Mouse (Mus musculus) hindbrain, embryonic 10.5 days (tissue): ENCODE measurements around the gene Hoxa4. TPM values are rescaled to one million over a fixed set of nuclear protein-coding genes. Genes with fewer than 3 reads are reported as not detected.

Experiments
- DNase-seq: peaks from one replicate; pipeline ENCODE4 v3.0.0-alpha.2; 2017; ENCODE audit warnings: low spot score
- H3K27ac ChIP-seq: fragments of 300-500 bp; sonication (generic); 2 replicates; pipeline ENCODE4 v1.5.1; 2016; ENCODE audit warnings: mild to moderate bottlenecking, moderate library complexity
- H3K27me3 ChIP-seq: fragments of 300-500 bp; sonication (generic); 2 replicates; pipeline ENCODE4 v1.6.1; 2016; ENCODE audit warnings: mild to moderate bottlenecking; ENCODE audit not compliant: poor library complexity, insufficient read depth, severe bottlenecking
- H3K36me3 ChIP-seq: fragments of 300-500 bp; sonication (generic); 2 replicates; pipeline ENCODE4 v1.6.1; 2016; ENCODE audit warnings: mild to moderate bottlenecking, moderate library complexity
- H3K4me1 ChIP-seq: fragments of 300-500 bp; sonication (generic); replicated peaks from 2 replicates; pipeline ENCODE4 v1.6.1; 2016; ENCODE audit warnings: mild to moderate bottlenecking
- H3K4me3 ChIP-seq: fragments of 300-500 bp; sonication (generic); 2 replicates; pipeline ENCODE4 v1.5.1; 2016; ENCODE audit warnings: mild to moderate bottlenecking, moderate library complexity
- H3K9me3 ChIP-seq: fragments of 300-500 bp; sonication (generic); 2 replicates; pipeline ENCODE4 v1.6.1; 2016; ENCODE audit warnings: mild to moderate bottlenecking, moderate library complexity
- WGBS: fragments of 180-500 bp; shearing (Covaris S2); methylation state at CpG from one replicate; pipeline ENCODE4 v1.1.7; 2016; 5-methylcytosine and 5-hydroxymethylcytosine counted together
- polyA plus RNA-seq: library from polyadenylated mRNA; unstranded; fragments of >200 nt; fragmentation: Nextera tagmentation; extraction: Ambion mirVana; gene quantifications from 2 replicates; pipeline ENCODE4 v1.2.1, GENCODE M21; 2016

The Hoxa4 gene
- polyA plus RNA-seq, 1 experiment from 2014 or later = 4.3 TPM

DNA sequence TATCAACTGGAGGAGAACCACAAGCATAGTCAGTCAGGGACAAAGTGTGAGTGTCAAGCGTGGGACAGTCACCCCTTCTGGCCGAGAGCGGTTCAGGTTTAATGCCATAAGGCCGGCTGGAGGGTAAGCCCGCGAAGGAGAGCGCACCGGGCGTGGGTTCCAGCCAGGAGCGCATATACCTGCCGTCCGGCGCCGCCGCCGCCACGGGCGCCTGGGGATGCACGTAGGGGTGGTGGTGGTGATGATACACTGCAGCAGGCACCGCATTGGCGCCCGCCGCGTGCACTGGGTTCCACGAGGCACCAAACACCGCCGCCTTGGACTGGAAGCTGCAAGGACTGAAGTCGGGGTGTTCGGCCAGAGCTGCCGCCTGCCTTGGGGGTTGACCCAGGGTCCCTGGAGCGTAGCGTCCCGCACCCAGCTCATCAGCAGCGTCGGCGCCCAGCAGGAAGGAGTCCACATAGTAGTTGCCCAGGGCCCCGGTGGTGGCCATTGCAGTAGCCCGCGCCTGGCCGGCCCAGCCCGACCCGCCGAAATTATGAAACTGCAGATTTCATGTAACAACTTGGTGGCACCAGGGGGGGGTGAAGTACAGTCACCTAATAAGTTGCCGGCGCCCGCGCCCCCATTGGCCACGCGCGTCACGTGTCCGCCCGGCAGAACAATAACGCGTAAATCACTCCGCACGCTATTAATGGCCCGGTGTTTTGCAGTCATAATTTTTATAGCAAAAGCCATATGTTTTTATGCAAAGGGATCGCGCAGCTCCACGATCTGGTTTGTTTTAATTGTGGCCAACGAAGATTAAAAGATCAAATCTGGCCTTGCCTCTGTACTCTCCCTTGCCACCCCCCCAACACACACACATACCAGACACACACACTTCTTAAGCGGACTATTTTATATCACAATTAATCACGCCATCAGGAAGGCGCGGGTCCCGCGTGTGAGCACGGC, 34.3 kb upstream of the Hoxa4 start:
- H3K27me3 ChIP-seq = peaks cover 100% of the 10 kb centered on the region
- no peaks in the 10 kb centered on the region for H3K9me3 ChIP-seq
- no peak overlapping the region for H3K27ac ChIP-seq
- H3K4me1 ChIP-seq = peaks cover 16% of the 10 kb centered on the region
- 3% methylated on average over 69 of the region's 69 CpGs for WGBS
- H3K4me3 ChIP-seq = no peak overlapping the region
- DNase-seq = no peak
- no peaks in the 10 kb centered on the region for H3K36me3 ChIP-seq

GRCm38 (mm10) chr6:52224895-52225611, 33.5 kb upstream of the Hoxa4 start:
- Histone ChIP-seq H3K27ac (no peak overlapping the region), H3K4me1 (peaks cover 16% of the 10 kb centered on the region), H3K36me3 (no peaks in the 10 kb centered on the region), H3K27me3 (peaks cover 100% of the 10 kb centered on the region), H3K9me3 (no peaks in the 10 kb centered on the region), H3K4me3 (no peak overlapping the region)
- 2% methylated on average over 36 of the region's 36 CpGs for WGBS
- DNase-seq = no peak

DNA sequence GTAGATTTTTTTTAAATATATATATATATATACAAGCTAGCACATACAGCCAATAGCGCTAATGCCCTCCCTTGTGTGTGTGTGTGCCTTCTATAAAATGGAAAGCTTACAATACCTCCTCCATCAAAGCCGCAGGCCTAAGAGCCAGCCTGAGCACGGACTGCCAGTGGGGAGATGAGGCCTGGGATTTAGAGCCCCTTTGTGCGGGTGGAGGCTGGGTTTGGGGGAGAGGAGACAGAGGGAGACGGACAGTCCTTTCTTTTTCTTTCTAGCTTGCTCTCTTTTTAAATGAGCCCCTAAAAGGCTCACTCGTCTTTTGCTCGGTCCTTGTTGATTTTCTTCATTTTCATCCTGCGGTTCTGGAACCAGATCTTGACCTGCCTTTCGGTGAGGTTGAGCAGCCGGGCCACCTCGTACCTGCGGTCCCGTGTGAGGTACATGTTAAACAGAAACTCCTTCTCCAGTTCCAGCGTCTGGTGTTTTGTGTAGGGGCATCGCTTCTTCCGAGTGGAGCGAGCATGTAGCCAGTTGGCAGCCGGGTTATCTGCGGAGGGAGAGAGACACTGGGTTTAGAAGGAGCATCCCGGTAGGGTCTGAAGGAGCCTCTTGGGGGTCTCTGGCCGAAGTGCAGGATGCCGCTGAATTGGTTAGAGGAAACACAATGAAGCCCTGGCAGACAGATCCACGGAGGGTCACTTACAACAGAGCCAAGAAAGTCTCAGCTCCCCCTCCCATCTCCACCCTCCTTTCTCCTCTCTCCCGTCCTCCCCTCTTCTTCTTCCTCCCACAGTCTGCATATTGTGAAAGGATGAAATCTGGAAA, 32.6 kb upstream of the Hoxa4 start:
- DNase-seq = no peak
- H3K4me1 ChIP-seq = peaks cover 16% of the 10 kb centered on the region
- H3K9me3 ChIP-seq = no peaks in the 10 kb centered on the region
- no peak overlapping the region for H3K27ac ChIP-seq
- WGBS = 2% methylated on average over 24 of the region's 24 CpGs
- H3K36me3 ChIP-seq = no peaks in the 10 kb centered on the region
- peaks cover 100% of the 10 kb centered on the region for H3K27me3 ChIP-seq
- no peak overlapping the region for H3K4me3 ChIP-seq

- H3K27ac ChIP-seq = no peak overlapping the region
- no peak for DNase-seq
- no peak overlapping the region for H3K4me3 ChIP-seq
- no peaks in the 10 kb centered on the region for H3K9me3 ChIP-seq
- peaks cover 16% of the 10 kb centered on the region for H3K4me1 ChIP-seq
- H3K27me3 ChIP-seq = peaks cover 100% of the 10 kb centered on the region
- no peaks in the 10 kb centered on the region for H3K36me3 ChIP-seq
- WGBS = 8% methylated on average over 13 of the region's 13 CpGs
Observed at GRCm38 (mm10) chr6:52222729-52223128, 31.2 kb upstream of the Hoxa4 start.

GRCm38 (mm10) chr6:52221993-52222685, 30.6 kb upstream of the Hoxa4 start:
- H3K36me3 ChIP-seq = no peaks in the 10 kb centered on the region
- H3K27ac ChIP-seq = no peak overlapping the region
- H3K27me3 ChIP-seq = peaks cover 100% of the 10 kb centered on the region
- no peak for DNase-seq
- peaks cover 22% of the 10 kb centered on the region for H3K4me1 ChIP-seq
- peak overlapping the region; percentile 53 for H3K4me3 ChIP-seq
- no peaks in the 10 kb centered on the region for H3K9me3 ChIP-seq
- 7% methylated on average over 21 of the region's 21 CpGs for WGBS

GRCm38 (mm10) chr6:52221337-52221992, 29.9 kb upstream of the Hoxa4 start, which contains the start of gene Hoxa7:
Gene Hoxa7, minus strand, starts transcription at chr6:52221854.
- peak; percentile 90 for DNase-seq
- WGBS = 1% methylated on average over 46 of the region's 46 CpGs
- Histone ChIP-seq H3K4me1 (peaks cover 26% of the 10 kb centered on the region), H3K27me3 (peaks cover 100% of the 10 kb centered on the region), H3K4me3 (peak within 1 kb of the TSS; percentile 53), H3K9me3 (no peaks in the 10 kb centered on the region), H3K36me3 (no peaks in the 10 kb centered on the region), H3K27ac (no peak within 1 kb of the TSS)

GRCm38 (mm10) chr6:52220865-52221310, 29.3 kb upstream of the Hoxa4 start:
- H3K27me3 ChIP-seq = peaks cover 100% of the 10 kb centered on the region
- H3K4me1 ChIP-seq = peaks cover 25% of the 10 kb centered on the region
- WGBS = 7% methylated on average over 12 of the region's 12 CpGs
- H3K27ac ChIP-seq = no peak overlapping the region
- no peaks in the 10 kb centered on the region for H3K9me3 ChIP-seq
- H3K36me3 ChIP-seq = no peaks in the 10 kb centered on the region
- DNase-seq = no peak
- H3K4me3 ChIP-seq = peak overlapping the region; percentile 53

GRCm38 (mm10) chr6:52220003-52220864, 28.7 kb upstream of the Hoxa4 start:
- 11% methylated on average over 32 of the region's 32 CpGs for WGBS
- H3K36me3 ChIP-seq = no peaks in the 10 kb centered on the region
- peaks cover 22% of the 10 kb centered on the region for H3K4me1 ChIP-seq
- H3K4me3 ChIP-seq = no peak overlapping the region
- peak; percentile 67 for DNase-seq
- H3K27ac ChIP-seq = no peak overlapping the region
- H3K27me3 ChIP-seq = peaks cover 100% of the 10 kb centered on the region
- no peaks in the 10 kb centered on the region for H3K9me3 ChIP-seq

- DNase-seq = no peak
- H3K27ac ChIP-seq = no peak overlapping the region
- peaks cover 100% of the 10 kb centered on the region for H3K27me3 ChIP-seq
- H3K36me3 ChIP-seq = no peaks in the 10 kb centered on the region
- H3K4me3 ChIP-seq = no peak overlapping the region
- WGBS = 21% methylated on average over 9 of the region's 9 CpGs
- H3K9me3 ChIP-seq = no peaks in the 10 kb centered on the region
- H3K4me1 ChIP-seq = peaks cover 22% of the 10 kb centered on the region
Observed at GRCm38 (mm10) chr6:52219234-52219942, 27.8 kb upstream of the Hoxa4 start.

DNA sequence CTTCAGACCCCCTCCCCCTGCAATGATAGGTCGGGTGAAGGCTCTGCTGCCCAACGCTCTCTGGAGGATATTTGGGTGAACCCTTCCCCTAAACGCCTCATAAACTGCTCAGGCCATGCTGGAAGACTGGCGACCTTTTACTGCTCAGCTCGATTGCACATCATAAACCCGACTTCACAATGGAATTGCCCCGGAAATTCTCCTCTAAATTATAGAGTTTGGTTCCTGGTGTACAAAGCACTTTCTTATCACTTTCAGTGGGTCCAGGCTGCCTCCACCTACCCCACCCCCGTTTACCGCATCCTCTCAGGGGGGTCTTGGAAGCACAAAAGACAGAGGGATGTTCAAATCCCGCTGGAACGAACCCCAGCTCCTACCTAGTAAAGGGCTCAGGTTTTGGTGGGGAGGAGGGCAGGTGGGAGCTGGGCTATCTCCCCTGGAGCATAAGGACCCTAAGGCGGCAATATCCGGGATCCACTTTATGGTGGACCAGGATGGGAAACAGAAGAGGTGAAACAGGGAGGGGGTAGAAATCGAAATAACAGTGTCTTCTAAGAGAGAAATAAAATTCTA, 27.2 kb upstream of the Hoxa4 start:
- Histone ChIP-seq H3K4me3 (no peak overlapping the region), H3K27ac (no peak overlapping the region), H3K27me3 (peaks cover 100% of the 10 kb centered on the region), H3K4me1 (peaks cover 22% of the 10 kb centered on the region), H3K36me3 (no peaks in the 10 kb centered on the region), H3K9me3 (no peaks in the 10 kb centered on the region)
- WGBS = 11% methylated on average over 14 of the region's 14 CpGs
- no peak for DNase-seq
